Mouse (Mus musculus): ENCODE measurements at regions not wholly inside any gene's neighbourhood (a gene's known extent, or its start where the extent isn't known, plus 50 kb on each side); places are given as distances from the start of the nearest gene placed in this dataset.

GRCm38 (mm10) chr9:43469215-43469614, 158.6 kb downstream of the Trim29 start:
- no peak for ATAC-seq

- ATAC-seq: no peak
Observed at GRCm38 (mm10) chr9:43472231-43472630, 161.6 kb downstream of the Trim29 start.

GRCm38 (mm10) chr9:43473164-43473563, 162.5 kb downstream of the Trim29 start:
- no peak for ATAC-seq

GRCm38 (mm10) chr9:43473601-43474302, 163.1 kb downstream of the Trim29 start:
- ATAC-seq: no peak

- ATAC-seq: no peak
Observed at GRCm38 (mm10) chr9:43474303-43474643, 163.6 kb downstream of the Trim29 start.

GRCm38 (mm10) chr9:43480826-43481591, 170.4 kb downstream of the Trim29 start:
- no peak for ATAC-seq

- no peak for ATAC-seq
Observed at GRCm38 (mm10) chr9:43482101-43483090, 171.7 kb downstream of the Trim29 start.

- no peak for ATAC-seq
Observed at GRCm38 (mm10) chr9:43483195-43483594, 172.5 kb downstream of the Trim29 start.

- ATAC-seq: no peak
Observed at GRCm38 (mm10) chr9:43483906-43484305, 173.3 kb downstream of the Trim29 start.

- ATAC-seq: no peak
Observed at GRCm38 (mm10) chr9:43486704-43487103, 176.1 kb downstream of the Trim29 start.

- ATAC-seq: no peak
Observed at GRCm38 (mm10) chr9:43489205-43489604, 178.6 kb downstream of the Trim29 start.

- no peak for ATAC-seq
Observed at GRCm38 (mm10) chr9:43491024-43491751, 180.5 kb downstream of the Trim29 start.

GRCm38 (mm10) chr9:43492236-43493000, 181.8 kb downstream of the Trim29 start:
- ATAC-seq: no peak

- ATAC-seq: no peak
Observed at GRCm38 (mm10) chr9:43498596-43498995, 187.9 kb downstream of the Trim29 start.

GRCm38 (mm10) chr9:43504270-43504932, 193.8 kb downstream of the Trim29 start:
- ATAC-seq: no peak

- ATAC-seq: no peak
Observed at GRCm38 (mm10) chr9:43505856-43506255, 195.2 kb downstream of the Trim29 start.

- ATAC-seq: no peak
Observed at GRCm38 (mm10) chr9:43506276-43506675, 195.6 kb downstream of the Trim29 start.

- no peak for ATAC-seq
Observed at GRCm38 (mm10) chr9:43512806-43513205, 202.2 kb downstream of the Trim29 start.

GRCm38 (mm10) chr9:43514731-43515458, 204.2 kb downstream of the Trim29 start:
- ATAC-seq: no peak

GRCm38 (mm10) chr9:43520931-43521330, 210.3 kb downstream of the Trim29 start:
- no peak for ATAC-seq

Measured in CD4-positive, CD25-positive, alpha-beta regulatory T cell, adult 4 months (primary cell).